Mouse (Mus musculus): ENCODE data around the gene B2m. TPM values are rescaled to one million over a fixed set of nuclear protein-coding genes. Genes with fewer than 3 reads are reported as not detected.
"Not testable (repeated sequence)": the region's sequence is repeated elsewhere in the genome, so short reads cannot be mapped to it uniquely, and the experiment has no call there.

B2m gene
- polyA plus RNA-seq (2015; fragmentation: Nextera tagmentation; extraction: Ambion mirVana), result 1,317 and 1,377 TPM in 2 replicates

DNA sequence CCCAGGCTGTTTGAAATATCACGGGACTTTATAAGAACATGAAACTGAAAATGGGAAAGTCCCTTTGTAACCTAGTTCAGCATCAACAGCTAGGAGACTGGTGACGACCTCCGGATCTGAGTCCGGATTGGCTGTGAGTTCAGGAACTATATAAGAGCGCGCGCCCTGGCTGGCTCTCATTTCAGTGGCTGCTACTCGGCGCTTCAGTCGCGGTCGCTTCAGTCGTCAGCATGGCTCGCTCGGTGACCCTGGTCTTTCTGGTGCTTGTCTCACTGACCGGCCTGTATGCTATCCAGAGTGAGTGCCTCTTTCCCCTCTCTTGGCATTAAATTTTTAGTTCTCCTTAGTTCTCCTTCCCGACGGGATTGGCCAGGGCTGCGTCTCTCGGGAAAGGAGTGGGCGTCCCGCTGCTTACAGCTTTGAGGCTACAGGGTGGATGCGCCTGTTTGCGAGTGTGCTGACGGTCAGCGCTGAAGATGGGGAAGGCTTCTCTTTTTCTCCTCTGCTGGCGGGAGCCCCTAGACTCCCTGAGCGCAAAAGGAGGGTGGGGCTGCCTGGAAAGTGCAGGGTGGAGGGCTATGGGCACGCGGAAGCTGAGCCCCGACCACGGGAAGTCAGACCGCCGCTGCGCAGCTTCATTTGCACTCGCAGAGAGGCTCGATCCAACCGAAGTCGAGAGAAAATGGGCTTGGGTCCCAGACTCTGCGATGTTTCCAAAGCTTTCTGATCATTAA lies at the start of gene B2m:
TSS of gene B2m (plus strand) at position 179 of the 734 bp plus-strand sequence.
- no peaks in the 10 kb centered on the region for H3K27me3 ChIP-seq (ENCODE audit: insufficient read depth, low read length)
- peak; percentile 50; the same call in 1 of the 2 replicates for TF ChIP-seq EP300 (IDR thresholded peaks at IDR 0.05; ENCODE audit: low read depth)
- no peak for TF ChIP-seq CTCF (IDR thresholded peaks at IDR 0.05; ENCODE audit: low read depth)
- no peaks in the 10 kb centered on the region for H3K9me3 ChIP-seq (ENCODE audit: low read length)
- H3K27ac ChIP-seq (ENCODE audit: low read depth), result peak within 1 kb of the TSS; percentile 90
- peak within 1 kb of the TSS; percentile 79 for H3K4me2 ChIP-seq (ENCODE audit: low read depth, low read length)
- peak; percentile 90 for ATAC-seq
- peaks cover 44% of the 10 kb centered on the region for H3K4me1 ChIP-seq (ENCODE audit: insufficient read depth)
- peak within 1 kb of the TSS; percentile 85 for H3K4me3 ChIP-seq (ENCODE audit: low read depth, low read length)
- under 1% methylated on average over 40 of the region's 40 CpGs for WGBS (ENCODE audit: insufficient replicate concordance)
- DNase-seq, result peak; percentile 95
- peaks cover 28% of the 10 kb centered on the region for H3K36me3 ChIP-seq (replicated peaks; ENCODE audit: insufficient read depth, low read length)
- H3K9ac ChIP-seq (replicated peaks), result peak within 1 kb of the TSS; percentile 82

DNA sequence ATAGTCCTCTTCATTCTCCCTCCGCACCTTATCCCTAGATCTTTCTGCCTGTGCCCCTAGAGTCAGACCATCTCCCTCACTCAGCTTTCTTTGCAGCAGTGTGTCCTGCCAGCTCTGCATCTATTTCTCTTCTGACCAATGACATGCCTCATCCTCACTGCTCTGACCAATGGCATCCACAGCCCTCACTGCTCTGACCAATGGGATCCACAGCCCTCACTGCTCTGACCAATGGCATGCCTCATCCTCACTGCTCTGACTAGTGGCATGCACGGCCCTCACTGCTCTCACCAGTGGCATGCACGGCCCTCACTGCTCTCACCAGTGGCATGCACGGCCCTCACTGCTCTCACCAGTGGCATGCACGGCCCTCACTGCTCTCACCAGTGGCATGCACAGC lies 49.8 kb upstream of the B2m start:
- peaks cover 58% of the 10 kb centered on the region for H3K36me3 ChIP-seq (replicated peaks; ENCODE audit: insufficient read depth, low read length)
- H3K9ac ChIP-seq (replicated peaks); DNase-seq; H3K27me3 ChIP-seq (ENCODE audit: insufficient read depth, low read length); H3K27ac ChIP-seq (ENCODE audit: low read depth); H3K4me1 ChIP-seq (ENCODE audit: insufficient read depth); ATAC-seq; H3K9me3 ChIP-seq (ENCODE audit: low read length); H3K4me3 ChIP-seq (ENCODE audit: low read depth, low read length); H3K4me2 ChIP-seq (ENCODE audit: low read depth, low read length): not testable (repeated sequence)
- 84% methylated on average over 5 of the region's 5 CpGs for WGBS (ENCODE audit: insufficient replicate concordance)

DNA sequence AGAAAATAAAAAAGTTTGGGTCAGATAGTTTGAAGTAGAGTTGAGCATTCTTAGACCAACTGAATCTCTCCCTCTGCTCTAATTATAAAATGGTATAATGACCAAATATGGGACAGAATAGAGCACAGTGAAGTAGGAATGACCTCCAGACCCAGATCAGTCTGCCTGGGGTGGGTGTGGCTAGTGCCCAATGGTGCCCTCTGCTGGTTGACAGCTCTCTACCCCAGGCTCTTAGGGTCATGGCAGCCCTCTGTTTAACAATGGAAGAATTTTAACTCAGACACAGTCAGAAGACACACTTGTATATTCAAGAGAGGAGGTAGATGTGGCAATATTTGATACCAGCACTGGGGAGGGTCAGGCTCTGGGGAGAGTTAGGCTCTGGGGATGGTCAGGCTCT lies 45.4 kb upstream of the B2m start:
- ATAC-seq (peak; percentile 72), DNase-seq (peak; percentile 70)
- no peak overlapping the region for H3K9ac ChIP-seq (replicated peaks)
- H3K9me3 ChIP-seq (ENCODE audit: low read length), result no peaks in the 10 kb centered on the region
- no peak overlapping the region for H3K4me3 ChIP-seq (ENCODE audit: low read depth, low read length)
- no peak overlapping the region for H3K4me2 ChIP-seq (ENCODE audit: low read depth, low read length)
- H3K27ac ChIP-seq (ENCODE audit: low read depth), result no peak overlapping the region
- H3K27me3 ChIP-seq (ENCODE audit: insufficient read depth, low read length), result no peaks in the 10 kb centered on the region
- no peak for TF ChIP-seq EP300 (IDR thresholded peaks at IDR 0.05; ENCODE audit: low read depth)
- TF ChIP-seq CTCF (IDR thresholded peaks at IDR 0.05; ENCODE audit: low read depth), result peak; percentile 72
- peaks cover 50% of the 10 kb centered on the region for H3K36me3 ChIP-seq (replicated peaks; ENCODE audit: insufficient read depth, low read length)
- H3K4me1 ChIP-seq (ENCODE audit: insufficient read depth), result no peaks in the 10 kb centered on the region

DNA sequence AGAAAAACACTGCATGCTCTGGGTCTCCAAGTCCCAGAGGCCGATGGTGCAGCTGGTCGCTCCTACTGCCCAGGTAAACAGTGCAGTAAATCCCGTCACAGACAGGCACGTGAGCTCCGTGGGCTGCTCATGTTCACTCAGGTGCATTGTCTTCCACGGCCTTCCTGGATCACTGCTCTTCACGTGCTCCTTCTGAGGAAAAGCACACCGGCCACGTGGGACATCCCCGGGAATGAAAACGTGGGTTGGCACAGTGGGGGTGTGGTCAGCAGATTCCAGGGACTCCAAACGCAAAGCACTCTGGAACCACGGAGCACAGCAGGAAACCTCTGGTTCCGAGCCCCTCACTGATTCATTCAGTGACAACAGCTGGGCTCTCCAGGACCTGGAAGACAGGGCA lies 39.4 kb upstream of the B2m start:
- Histone ChIP-seq H3K9me3 (ENCODE audit: low read length) (no peaks in the 10 kb centered on the region), H3K36me3 (replicated peaks; ENCODE audit: insufficient read depth, low read length) (peaks cover 36% of the 10 kb centered on the region), H3K4me2 (ENCODE audit: low read depth, low read length) (no peak overlapping the region), H3K4me1 (ENCODE audit: insufficient read depth) (no peaks in the 10 kb centered on the region), H3K27me3 (ENCODE audit: insufficient read depth, low read length) (no peaks in the 10 kb centered on the region), H3K4me3 (ENCODE audit: low read depth, low read length) (no peak overlapping the region), H3K27ac (ENCODE audit: low read depth) (no peak overlapping the region), H3K9ac (replicated peaks) (no peak overlapping the region)
- WGBS (ENCODE audit: insufficient replicate concordance), result 86% methylated on average over 14 of the region's 14 CpGs
- DNase-seq (no peak), ATAC-seq (no peak)
- no peak for TF ChIP-seq CTCF (IDR thresholded peaks at IDR 0.05; ENCODE audit: low read depth)
- no peak for TF ChIP-seq EP300 (IDR thresholded peaks at IDR 0.05; ENCODE audit: low read depth)

DNA sequence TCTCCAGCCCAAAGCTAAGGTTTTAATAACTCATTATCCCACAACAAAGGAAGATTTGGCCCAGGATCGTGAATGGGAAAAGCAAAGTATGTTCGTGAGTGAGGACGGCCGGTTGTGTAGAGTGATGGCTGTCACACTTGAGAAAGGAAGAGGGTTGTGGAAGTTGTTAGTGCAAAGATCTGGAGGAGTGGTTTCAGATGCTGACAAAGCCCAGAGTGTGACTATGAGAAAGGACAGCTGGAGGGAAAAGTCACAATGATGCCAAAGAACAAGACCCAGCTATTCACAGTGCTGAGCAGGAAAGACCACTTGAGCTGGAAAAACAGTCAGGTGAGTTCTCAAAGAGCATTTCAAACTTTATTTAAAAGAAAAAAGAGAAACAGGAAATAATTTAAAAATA lies 37.8 kb upstream of the B2m start:
- Histone ChIP-seq H3K9me3 (ENCODE audit: low read length) (no peaks in the 10 kb centered on the region), H3K9ac (replicated peaks) (no peak overlapping the region), H3K27me3 (ENCODE audit: insufficient read depth, low read length) (no peaks in the 10 kb centered on the region), H3K4me2 (ENCODE audit: low read depth, low read length) (no peak overlapping the region), H3K4me1 (ENCODE audit: insufficient read depth) (no peaks in the 10 kb centered on the region), H3K4me3 (ENCODE audit: low read depth, low read length) (no peak overlapping the region), H3K36me3 (replicated peaks; ENCODE audit: insufficient read depth, low read length) (peaks cover 33% of the 10 kb centered on the region), H3K27ac (ENCODE audit: low read depth) (no peak overlapping the region)
- no peak for TF ChIP-seq CTCF (IDR thresholded peaks at IDR 0.05; ENCODE audit: low read depth)
- no peak for TF ChIP-seq EP300 (IDR thresholded peaks at IDR 0.05; ENCODE audit: low read depth)
- ATAC-seq (no peak), DNase-seq (no peak)
- 77% methylated on average over 4 of the region's 4 CpGs for WGBS (ENCODE audit: insufficient replicate concordance)

DNA sequence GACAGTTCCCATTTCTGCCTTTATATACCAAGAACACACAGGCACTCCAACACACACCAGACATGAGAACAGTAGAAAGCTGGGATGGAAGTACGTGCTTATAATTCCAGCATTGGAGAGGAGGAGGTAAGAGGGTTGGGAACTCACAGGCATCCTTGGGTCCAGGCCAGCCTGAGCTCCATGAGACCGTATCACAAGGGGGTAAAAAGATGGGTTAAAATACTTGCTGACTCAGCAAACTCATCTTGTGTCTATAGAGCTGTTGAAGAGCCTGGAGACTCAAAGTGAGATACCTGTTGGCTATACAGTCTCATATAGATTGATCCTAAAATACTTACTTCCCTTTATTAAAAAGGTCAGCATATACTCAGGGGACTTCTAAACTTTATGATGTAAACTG lies 30.6 kb upstream of the B2m start:
- H3K27ac ChIP-seq (ENCODE audit: low read depth), result no peak overlapping the region
- H3K36me3 ChIP-seq (replicated peaks; ENCODE audit: insufficient read depth, low read length), result peaks cover 11% of the 10 kb centered on the region
- TF ChIP-seq CTCF (IDR thresholded peaks at IDR 0.05; ENCODE audit: low read depth) (no peak), EP300 (IDR thresholded peaks at IDR 0.05; ENCODE audit: low read depth) (no peak)
- no peak for ATAC-seq
- H3K4me1 ChIP-seq (ENCODE audit: insufficient read depth), result peaks cover 18% of the 10 kb centered on the region
- H3K4me2 ChIP-seq (ENCODE audit: low read depth, low read length), result peak overlapping the region; percentile 6; the same call in 1 of the 2 replicates
- H3K9ac ChIP-seq (replicated peaks), result no peak overlapping the region; the same call in 1 of the 2 replicates
- H3K9me3 ChIP-seq (ENCODE audit: low read length), result no peaks in the 10 kb centered on the region
- DNase-seq, result no peak
- H3K4me3 ChIP-seq (ENCODE audit: low read depth, low read length), result no peak overlapping the region
- WGBS (ENCODE audit: insufficient replicate concordance), result 86% methylated on average over 2 of the region's 2 CpGs
- no peaks in the 10 kb centered on the region for H3K27me3 ChIP-seq (ENCODE audit: insufficient read depth, low read length)

Data from liver, postnatal 0 days (tissue).